Mouse (Mus musculus) kidney, adult 2 months (tissue): ENCODE results near the gene Pdzk1ip1.

Experiments used
- CTCF ChIP-seq: fragments of 200-500 bp; conservative IDR thresholded peaks from 2 replicates; pipeline ENCODE4 v1.5.1; 2011; ENCODE audit warnings: low read depth, mild to moderate bottlenecking, control low read depth, low read length, moderate library complexity, mixed read lengths; ENCODE audit not compliant: insufficient read depth, insufficient read length
- POLR2A ChIP-seq: fragments of 200-500 bp; IDR thresholded peaks from one replicate; pipeline ENCODE4 v1.6.1; 2011; ENCODE audit warnings: low read depth, low read length, control low read depth

DNA sequence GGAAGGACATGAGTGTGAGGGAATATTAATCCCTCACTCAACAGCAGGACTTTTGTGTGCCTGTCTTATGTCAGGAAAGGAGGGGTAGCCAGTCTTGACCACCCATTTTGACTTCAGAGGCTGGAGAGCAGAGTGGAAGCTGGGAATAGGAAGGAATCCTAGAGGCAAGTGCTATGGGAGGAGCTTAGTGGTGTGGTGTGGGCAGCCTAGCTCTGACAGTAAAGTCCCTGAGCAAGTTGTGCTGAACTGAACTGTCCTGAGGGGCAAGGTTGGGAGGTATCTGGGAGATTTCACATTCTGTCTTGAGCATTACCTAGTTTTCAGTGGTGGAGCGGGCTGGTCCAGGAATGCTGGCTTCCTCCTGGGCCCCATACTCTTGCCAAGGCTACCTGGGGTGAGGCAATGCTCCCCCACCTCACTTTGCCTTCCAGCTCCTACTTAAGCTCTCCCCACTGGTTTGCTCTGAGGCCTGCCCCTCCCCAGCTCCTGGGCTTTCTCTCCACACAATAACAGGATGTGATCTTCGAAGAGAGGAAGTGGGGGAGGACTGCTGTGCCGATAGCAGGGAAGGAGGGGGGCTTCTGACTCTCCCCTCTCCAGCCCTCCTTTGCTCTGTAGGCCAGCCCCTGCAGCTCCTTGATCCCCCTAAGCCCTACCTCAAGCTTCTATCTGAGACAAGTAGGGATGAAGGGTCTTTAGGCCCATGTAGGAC, 13.1 kb upstream of the Pdzk1ip1 start:
- no peak for TF ChIP-seq POLR2A
- TF ChIP-seq CTCF = no peak
